Comparison of ENCODE assay signal across 8 mouse cellular contexts in genomic region chr7:72305971-72306370, GRCm38 (mm10). TPM values are rescaled to one million over a fixed set of nuclear protein-coding genes. Genes with fewer than 3 reads are reported as not detected.
DNase-seq lines count a peak whose midpoint lies in the region; ATAC-seq and TF ChIP-seq lines count a peak whose summit lies in the region.

No protein-coding gene starts in this region.

- H3K36me3 ChIP-seq in E14TG2a.4 (ENCODE audit: insufficient read depth, low read length): no peaks in the 10 kb centered on the region
- no peaks in the 10 kb centered on the region for H3K36me3 ChIP-seq in heart, postnatal 0 days (replicated peaks; ENCODE audit: control insufficient read depth, insufficient read depth, low read length)
- H3K36me3 ChIP-seq in limb, embryonic 11.5 days (ENCODE audit: control insufficient read depth, insufficient read depth, low read length): no peaks in the 10 kb centered on the region
- H3K36me3 ChIP-seq in midbrain, embryonic 14.5 days (ENCODE audit: control insufficient read depth, insufficient read depth, low read length): no peaks in the 10 kb centered on the region

- no peaks in the 10 kb centered on the region for H3K27me3 ChIP-seq in E14TG2a.4 (ENCODE audit: insufficient read depth, low read length)
- no peaks in the 10 kb centered on the region; the same call in 1 of the 2 replicates for H3K27me3 ChIP-seq in heart, postnatal 0 days (ENCODE audit: control insufficient read depth, insufficient read depth, low read length)
- 0 out of 2 replicates have a peak, but pooled peaks cover 5% of the 10 kb centered on the region for H3K27me3 ChIP-seq in limb, embryonic 11.5 days (ENCODE audit: control insufficient read depth, insufficient read depth, low read length)
- H3K27me3 ChIP-seq in midbrain, embryonic 14.5 days (ENCODE audit: control insufficient read depth, insufficient read depth, low read length): peaks cover 16% of the 10 kb centered on the region

- ATAC-seq in heart, postnatal 0 days (ENCODE audit: insufficient read depth, low read depth): no peak
- ATAC-seq in limb, embryonic 11.5 days (ENCODE audit: insufficient number of reproducible peaks, low FRiP score, low TSS enrichment, low read depth): no peak
- ATAC-seq in midbrain, embryonic 14.5 days (ENCODE audit: low FRiP score, low TSS enrichment): no peak
- ATAC-seq in megakaryocyte-erythroid progenitor cell, adult 5-6 weeks (replicated peaks; ENCODE audit: low FRiP score, low TSS enrichment, poor library complexity, severe bottlenecking): no peak

- H3K27ac ChIP-seq in heart, postnatal 0 days (ENCODE audit: low read depth): no peak overlapping the region
- H3K27ac ChIP-seq in limb, embryonic 11.5 days (replicated peaks; ENCODE audit: low read depth, low read length): no peak overlapping the region
- H3K27ac ChIP-seq in midbrain, embryonic 14.5 days (replicated peaks; ENCODE audit: low read depth, low read length): no peak overlapping the region

- peak overlapping the region; percentile 19 for H3K9ac ChIP-seq in heart, postnatal 0 days (replicated peaks; ENCODE audit: low read depth, low read length)
- H3K9ac ChIP-seq in limb, embryonic 11.5 days (ENCODE audit: low read length): peak overlapping the region; percentile 43; the same call in 1 of the 2 replicates
- H3K9ac ChIP-seq in midbrain, embryonic 14.5 days (replicated peaks; ENCODE audit: low read length): peak overlapping the region; percentile 39; the same call in 1 of the 2 replicates

- H3K9me3 ChIP-seq in E14TG2a.4 (ENCODE audit: low read length): no peaks in the 10 kb centered on the region
- H3K9me3 ChIP-seq in heart, postnatal 0 days (replicated peaks; ENCODE audit: control insufficient read depth, low read length): no peaks in the 10 kb centered on the region
- no peaks in the 10 kb centered on the region for H3K9me3 ChIP-seq in limb, embryonic 11.5 days (ENCODE audit: control insufficient read depth, low read length)
- H3K9me3 ChIP-seq in midbrain, embryonic 14.5 days (ENCODE audit: control insufficient read depth, low read length): no peaks in the 10 kb centered on the region

- 1% methylated on average over 14 of the region's 14 CpGs for WGBS in heart, postnatal 0 days
- 2% methylated on average over 14 of the region's 14 CpGs for WGBS in limb, embryonic 11.5 days
- WGBS in midbrain, embryonic 14.5 days: 2% methylated on average over 14 of the region's 14 CpGs

- H3K4me1 ChIP-seq in E14TG2a.4 (replicated peaks; ENCODE audit: low read depth, low read length): peaks cover 29% of the 10 kb centered on the region
- H3K4me1 ChIP-seq in heart, postnatal 0 days (ENCODE audit: control insufficient read depth, insufficient read depth): peaks cover 9% of the 10 kb centered on the region; the same call in 1 of the 2 replicates
- H3K4me1 ChIP-seq in limb, embryonic 11.5 days (ENCODE audit: control insufficient read depth, insufficient read depth, low read length): peaks cover 3% of the 10 kb centered on the region; the same call in 1 of the 2 replicates
- H3K4me1 ChIP-seq in midbrain, embryonic 14.5 days (ENCODE audit: control insufficient read depth, insufficient read depth, low read length): peaks cover 10% of the 10 kb centered on the region

- no peak for TF ChIP-seq EP300 in heart, postnatal 0 days (IDR thresholded peaks at IDR 0.05; ENCODE audit: low read depth)

- peak overlapping the region; percentile 85 for H3K4me3 ChIP-seq in E14TG2a.4 (replicated peaks; ENCODE audit: low read length)
- H3K4me3 ChIP-seq in heart, postnatal 0 days (ENCODE audit: low read depth, low read length): peak overlapping the region; percentile 55
- peak overlapping the region; percentile 41 for H3K4me3 ChIP-seq in limb, embryonic 11.5 days (ENCODE audit: low read depth, low read length)
- H3K4me3 ChIP-seq in midbrain, embryonic 14.5 days (replicated peaks; ENCODE audit: low read depth, low read length): peak overlapping the region; percentile 45

- no peak for TF ChIP-seq CTCF in E14TG2a.4 (conservative IDR thresholded peaks at IDR 0.05; ENCODE audit: low read length)
- no peak for TF ChIP-seq CTCF in heart, postnatal 0 days (IDR thresholded peaks at IDR 0.05; ENCODE audit: low read depth)

- peak overlapping the region; percentile 89 for H3K4me2 ChIP-seq in heart, postnatal 0 days (ENCODE audit: low read depth, low read length)
- peak overlapping the region; percentile 98 for H3K4me2 ChIP-seq in limb, embryonic 11.5 days (ENCODE audit: low read depth, severe bottlenecking)
- H3K4me2 ChIP-seq in midbrain, embryonic 14.5 days (ENCODE audit: low read length): peak overlapping the region; percentile 87

- peak; percentile 39 for DNase-seq in Muller cell, postnatal 12 days (ENCODE audit: inconsistent ontology term)
- DNase-seq in heart, postnatal 0 days (ENCODE audit: low spot score): no peak
- DNase-seq in limb, embryonic 11.5 days (ENCODE audit: low spot score): peak; percentile 22
- DNase-seq in midbrain, embryonic 14.5 days: peak; percentile 19
- DNase-seq in cerebellum, adult 11-12 months: no peak
- DNase-seq in layer of hippocampus, adult 18-20 months (ENCODE audit: low spot score in 2 of 2): no peak

RNA-seq across cellular contexts. Expression of gene Mctp2, which starts 0.4 kb away (rescaled TPM):
- total RNA-seq in heart, postnatal 0 days (2014; rRNA removed; ENCODE audit: low replicate concordance): 0.46 and 0.73 TPM in 2 replicates
- 0.10 and 0.29 TPM in 2 replicates for polyA plus RNA-seq in heart, postnatal 0 days (2015; fragmentation: Nextera tagmentation; extraction: Ambion mirVana)
- polyA plus RNA-seq in limb, embryonic 11.5 days (2014; fragmentation: Nextera tagmentation; extraction: Ambion mirVana): 0.76 and 0.81 TPM in 2 replicates
- 0.43 and 0.54 TPM in 2 replicates for polyA plus RNA-seq in midbrain, embryonic 14.5 days (2014; fragmentation: Nextera tagmentation; extraction: Ambion mirVana)
- total RNA-seq in megakaryocyte-erythroid progenitor cell, adult 5-6 weeks (2014; fragmentation: Nextera tagmentation): 0.35 and 2.2 TPM in 2 replicates
- total RNA-seq in megakaryocyte-erythroid progenitor cell, adult 5-6 weeks (2017): 4.3 TPM in 1 of 2 replicates, not detected in the other
- 1 to 10 TPM; 1.5 to 2.0 TPM for total RNA-seq in layer of hippocampus, adult 18-20 months (2021)

Comparison
In these comparisons a context has a peak if more than half of its experiments do, and no peak if none do; other contexts are left out.
1. DNase-seq: peak in Muller cell, postnatal 12 days (single experiment), limb, embryonic 11.5 days (single experiment) and midbrain, embryonic 14.5 days (single experiment); none in heart, postnatal 0 days (single experiment), cerebellum, adult 11-12 months (single experiment) and layer of hippocampus, adult 18-20 months (0 of 2).
2. Peak in every context shown above with its lines, with median percentiles within 50 percentile points of each other: H3K4me3 ChIP-seq, H3K4me2 ChIP-seq and H3K9ac ChIP-seq.